Mouse (Mus musculus): Measurements from ENCODE around the gene Cenpa.
A peak's percentile ranks its signal among the peaks of the same experiment; 100 is the strongest.
"Not testable (repeated sequence)": the region's sequence is repeated elsewhere in the genome, so short reads cannot be mapped to it uniquely, and the experiment has no call there.

Gene Cenpa

DNA sequence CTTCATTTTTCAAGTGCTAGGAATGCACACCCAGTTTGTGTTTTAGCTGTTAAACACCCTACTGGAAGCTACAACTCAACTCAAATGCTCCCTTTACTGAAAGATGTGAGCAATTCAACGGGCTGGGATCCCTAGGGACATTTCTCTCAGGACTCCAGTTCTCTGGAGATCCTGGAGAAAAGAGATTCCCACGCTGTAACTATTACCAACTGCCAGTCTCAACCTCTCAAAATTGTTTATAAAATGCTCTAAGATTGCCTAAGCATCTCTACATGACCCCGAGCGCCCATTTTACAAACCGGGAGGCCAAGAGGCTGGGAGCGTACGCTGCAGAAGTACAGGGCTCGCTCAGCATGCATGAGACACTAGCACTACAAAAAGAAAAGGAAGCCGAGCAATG lies 19.2 kb upstream of the Cenpa start:
- DNase-seq (ENCODE audit: low spot score), result no peak

DNA sequence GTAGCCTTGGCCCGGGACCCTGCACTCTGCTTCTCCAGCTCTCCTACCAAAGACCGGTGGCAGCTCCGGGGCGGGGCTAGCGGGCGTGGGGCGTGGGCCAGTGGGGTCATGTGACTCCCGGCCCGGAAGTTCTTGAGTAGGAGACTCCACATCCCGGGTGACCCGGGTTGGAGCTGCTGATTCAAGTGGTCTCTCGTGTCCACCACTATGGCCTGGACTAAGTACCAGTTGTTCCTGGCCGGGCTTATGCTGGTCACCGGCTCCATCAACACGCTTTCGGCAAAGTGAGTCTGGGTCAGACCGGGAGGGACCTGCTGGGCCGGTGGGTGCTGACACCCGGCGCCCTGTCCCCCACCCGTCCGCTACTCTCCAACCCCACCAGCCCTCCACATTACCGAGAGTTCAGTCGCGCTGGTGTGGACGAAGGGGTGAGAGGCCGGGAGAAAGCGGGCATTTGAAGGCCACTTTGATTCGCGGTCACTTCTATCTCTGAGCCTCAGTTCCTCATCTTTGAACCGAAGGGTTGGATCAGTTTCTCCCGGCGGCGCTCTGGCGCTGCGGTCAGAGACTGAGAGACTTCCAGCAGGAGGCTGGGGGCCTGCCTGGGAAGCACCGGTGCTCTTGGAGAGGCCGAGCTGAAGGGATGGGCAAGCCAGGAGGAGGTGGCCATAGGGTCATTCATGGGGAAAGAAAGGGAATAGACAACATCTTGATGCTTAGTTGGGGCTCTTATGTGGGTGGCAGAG lies 18.6 kb upstream of the Cenpa start, which contains the start of gene Slc35f6:
Gene Slc35f6, plus strand, starts transcription at position 119 of the 746 bp plus-strand sequence.
- DNase-seq (ENCODE audit: low spot score), result peak; percentile 83

DNA sequence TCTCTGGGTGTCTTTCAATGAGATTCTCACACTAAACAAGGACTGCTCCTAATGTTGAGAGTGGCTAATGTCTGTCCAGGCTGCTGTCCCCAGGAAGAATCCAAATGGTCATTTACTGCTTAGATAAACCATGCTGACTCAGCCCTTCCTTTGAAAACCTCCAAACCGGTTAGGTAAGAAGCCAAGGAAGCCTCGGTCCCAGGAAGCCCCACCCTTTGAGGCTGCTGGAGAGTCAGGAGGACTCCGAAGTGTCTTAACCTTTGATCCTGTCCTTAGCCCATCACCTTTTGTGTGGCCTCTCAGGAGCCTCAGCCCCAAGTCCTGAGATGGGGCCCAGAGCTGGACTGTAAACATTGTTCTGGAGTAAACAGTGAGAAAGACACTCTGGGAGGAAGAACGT lies 17.0 kb upstream of the Cenpa start:
- DNase-seq (ENCODE audit: low spot score), result no peak

DNA sequence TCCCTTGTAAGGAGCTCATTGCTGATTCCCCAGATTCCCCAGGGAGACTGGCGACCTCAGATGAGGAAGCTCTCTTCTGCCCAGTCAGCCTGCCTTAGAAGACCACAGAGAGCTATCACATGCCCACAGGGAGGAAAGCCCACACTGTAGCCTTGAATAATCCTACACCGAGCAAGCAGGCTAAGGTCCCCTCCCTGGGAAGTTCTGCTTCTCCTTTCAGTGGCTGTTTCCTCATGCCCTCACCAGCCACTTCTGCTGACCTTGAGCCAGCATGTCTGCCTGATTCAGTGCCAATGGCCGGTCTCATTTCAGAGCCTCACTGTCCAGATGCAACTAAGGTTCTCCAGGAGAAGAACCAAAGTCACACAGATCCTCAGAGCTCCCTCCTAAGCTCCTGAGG lies 15.8 kb upstream of the Cenpa start:
- no peak for DNase-seq (ENCODE audit: low spot score)

DNA sequence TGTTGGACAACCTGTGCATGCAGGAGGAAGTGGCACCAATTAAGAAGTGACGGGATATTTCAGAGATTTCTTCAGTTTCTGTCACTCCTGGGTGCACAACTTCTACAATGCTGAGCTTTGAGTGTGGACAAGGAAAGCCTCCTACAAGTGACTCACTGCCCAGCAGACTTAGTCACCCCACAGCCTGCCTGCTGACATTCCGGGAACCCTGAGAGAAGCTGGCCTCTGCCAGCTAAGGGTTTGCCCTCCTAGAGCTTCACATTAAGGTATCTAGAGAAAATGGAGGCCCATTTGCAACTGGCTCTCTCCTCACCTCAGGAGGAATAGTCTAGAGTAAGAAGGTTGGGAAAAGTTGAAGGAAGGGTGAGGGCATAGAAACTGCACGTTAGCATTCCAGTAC lies 15.0 kb upstream of the Cenpa start:
- DNase-seq (ENCODE audit: low spot score), result no peak

DNA sequence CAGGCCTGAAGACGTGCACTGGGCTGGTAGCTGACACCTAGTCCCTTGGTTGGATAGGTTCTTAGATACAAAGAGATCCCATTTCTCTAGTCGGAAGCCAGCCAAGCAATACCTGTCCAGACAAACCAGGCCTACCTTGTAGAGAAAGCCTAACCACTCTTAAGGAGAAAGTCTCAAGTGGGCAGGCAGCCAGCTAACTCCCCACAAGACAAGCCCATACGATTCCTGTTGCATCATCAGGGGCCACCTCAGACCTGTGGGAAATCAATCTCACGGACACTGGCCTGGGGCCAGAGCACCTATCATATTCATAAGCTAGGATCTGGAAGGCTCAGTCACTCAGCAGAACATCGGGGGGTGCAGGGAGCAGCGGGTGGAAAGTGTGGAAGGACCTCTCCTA lies 13.3 kb upstream of the Cenpa start:
- DNase-seq (ENCODE audit: low spot score), result no peak

DNA sequence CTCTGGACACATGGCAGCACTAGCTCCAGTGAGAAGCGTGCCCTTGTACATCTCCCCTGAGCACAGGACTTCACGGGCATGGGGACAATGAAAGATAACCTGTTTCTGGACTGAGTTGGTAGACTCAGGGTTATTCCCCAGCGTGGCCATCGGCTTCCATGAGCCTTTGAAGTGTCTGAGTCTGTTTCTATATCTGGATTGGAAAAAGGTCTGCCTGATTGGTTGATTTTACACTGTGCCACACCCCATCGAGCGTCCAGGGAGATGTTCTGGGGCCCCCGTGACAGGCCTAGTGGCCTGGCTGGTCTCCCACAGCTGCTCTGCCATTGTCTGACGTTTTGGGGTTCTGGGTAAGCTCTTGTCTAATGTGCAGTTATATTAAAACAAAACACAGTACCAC lies 11.5 kb upstream of the Cenpa start:
- DNase-seq (ENCODE audit: low spot score), result no peak

GRCm38 (mm10) chr5:30655526-30656195 lies 10.9 kb upstream of the Cenpa start:
- DNase-seq (ENCODE audit: low spot score), result no peak

DNA sequence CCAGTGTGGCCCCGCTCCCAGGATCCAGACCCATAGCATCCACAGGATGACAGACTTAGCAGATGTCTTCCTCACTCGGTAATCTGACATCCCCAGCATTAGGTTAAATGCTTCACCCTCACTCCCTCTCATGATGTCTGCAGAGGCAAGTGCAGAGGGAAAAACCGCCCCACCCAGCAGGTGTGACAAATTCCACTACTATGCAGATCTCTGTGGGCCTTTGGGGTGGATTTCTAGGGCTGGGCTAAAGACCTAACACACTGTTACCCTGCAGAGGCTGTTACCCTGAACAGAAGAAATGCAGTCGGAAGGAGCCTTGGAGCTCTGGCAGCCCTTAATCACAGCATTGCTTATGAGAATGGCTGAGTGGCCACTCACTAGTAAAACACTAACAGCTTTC lies 7.5 kb upstream of the Cenpa start:
- DNase-seq (ENCODE audit: low spot score), result no peak

DNA sequence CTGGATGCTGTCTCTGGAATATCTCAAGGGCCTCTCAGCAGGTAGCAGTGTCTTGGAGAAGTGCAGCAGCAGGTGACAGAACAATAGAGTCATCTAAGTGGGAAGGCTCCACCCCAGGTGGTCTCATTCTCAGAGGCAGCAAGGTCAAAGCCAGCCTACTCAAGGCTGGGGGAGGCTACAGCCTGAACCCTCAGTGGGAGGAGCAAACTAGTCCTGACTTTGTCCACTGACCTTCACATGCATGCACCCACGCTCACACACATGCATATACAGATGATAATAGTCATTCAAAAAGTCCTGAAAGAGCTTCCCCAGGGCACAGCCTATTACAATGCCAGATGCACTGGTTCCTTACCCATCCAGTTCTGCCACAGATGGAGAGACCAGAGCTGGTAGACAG lies 6.3 kb upstream of the Cenpa start:
- no peak for DNase-seq (ENCODE audit: low spot score)

DNA sequence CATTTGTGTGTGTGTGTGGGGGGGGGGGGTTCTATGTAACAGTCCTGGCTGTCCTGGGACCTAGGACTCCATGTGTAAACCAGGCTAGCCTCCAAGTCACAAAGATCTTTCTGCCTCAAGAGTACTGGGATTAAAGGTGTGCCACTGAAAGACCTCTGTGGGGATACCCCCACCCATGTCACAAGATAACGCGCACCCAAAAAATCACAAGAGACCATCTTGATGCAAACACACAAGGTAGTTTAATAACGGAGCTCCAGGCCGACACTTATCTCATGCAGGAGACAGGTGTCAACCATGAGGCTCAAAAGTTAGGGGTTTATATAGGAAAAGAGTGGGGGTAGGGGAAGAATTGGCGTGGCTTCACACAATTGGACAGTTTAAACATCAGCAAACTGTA lies 5.8 kb upstream of the Cenpa start:
- DNase-seq (ENCODE audit: low spot score), result no peak

DNA sequence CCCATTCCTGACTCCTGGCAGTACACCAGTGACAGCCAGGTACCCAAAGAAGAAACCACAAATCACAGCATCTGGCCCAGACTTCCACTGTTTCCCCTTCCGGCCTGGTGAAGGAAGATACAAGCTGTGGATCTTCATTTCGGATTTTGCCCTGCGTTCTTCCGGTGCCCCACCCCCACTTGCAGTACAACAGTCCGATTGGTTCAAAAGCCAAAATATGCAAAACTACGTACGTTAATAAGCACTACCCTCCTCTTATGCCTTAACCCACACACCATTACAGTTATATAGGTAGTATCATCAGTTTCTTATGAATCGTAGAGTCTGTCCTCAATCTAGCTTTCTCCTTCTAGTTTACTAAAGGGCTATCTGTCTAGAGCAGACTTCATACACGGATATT lies 1.2 kb upstream of the Cenpa start:
- DNase-seq (ENCODE audit: low spot score), result no peak

DNA sequence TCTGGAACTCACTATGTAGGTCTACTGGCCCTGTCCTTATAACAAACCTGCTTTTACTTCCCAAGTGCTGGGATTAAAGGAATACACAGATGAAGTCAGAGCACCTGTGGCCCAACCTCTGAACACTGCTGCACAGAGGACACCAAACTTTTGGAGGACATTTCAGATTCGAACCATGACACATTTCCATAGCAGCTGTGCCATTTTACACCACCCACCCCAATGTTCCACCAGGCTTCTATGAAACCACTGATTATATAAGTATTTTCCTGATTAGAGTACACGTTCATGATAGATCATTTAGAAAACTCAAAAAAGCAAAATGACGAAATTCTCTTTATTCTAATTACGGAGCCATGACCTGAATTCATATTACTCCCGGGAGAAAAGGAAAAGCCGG lies 609 bp upstream of the Cenpa start:
- no peak for DNase-seq (ENCODE audit: low spot score)

GRCm38 (mm10) chr5:30667215-30667614 lies 638 bp downstream of the Cenpa start:
- no peak for DNase-seq (ENCODE audit: low spot score)

GRCm38 (mm10) chr5:30667686-30668085 lies 1.1 kb downstream of the Cenpa start:
- no peak for DNase-seq (ENCODE audit: low spot score)

- DNase-seq (ENCODE audit: low spot score), result no peak
These were observed 2.3 kb downstream of the Cenpa start for GRCm38 (mm10) chr5:30668637-30669495.

DNA sequence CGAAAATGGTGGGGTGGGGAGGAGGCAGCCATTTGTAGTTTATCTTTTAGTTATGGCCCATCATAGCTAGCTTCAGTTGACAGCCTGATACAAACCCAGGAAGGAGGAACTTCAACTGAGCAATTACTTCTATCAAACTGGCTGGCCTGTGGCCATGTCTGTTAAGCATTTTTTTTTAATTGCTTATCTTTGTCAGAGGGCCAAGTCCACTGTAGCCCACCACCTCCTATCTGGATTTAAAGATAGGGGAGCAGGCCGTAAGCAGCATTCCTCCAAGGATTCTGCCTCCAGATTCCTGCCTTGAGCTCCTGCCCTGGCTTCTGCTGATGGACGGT lies 2.9 kb downstream of the Cenpa start:
- no peak for DNase-seq (ENCODE audit: low spot score)

DNA sequence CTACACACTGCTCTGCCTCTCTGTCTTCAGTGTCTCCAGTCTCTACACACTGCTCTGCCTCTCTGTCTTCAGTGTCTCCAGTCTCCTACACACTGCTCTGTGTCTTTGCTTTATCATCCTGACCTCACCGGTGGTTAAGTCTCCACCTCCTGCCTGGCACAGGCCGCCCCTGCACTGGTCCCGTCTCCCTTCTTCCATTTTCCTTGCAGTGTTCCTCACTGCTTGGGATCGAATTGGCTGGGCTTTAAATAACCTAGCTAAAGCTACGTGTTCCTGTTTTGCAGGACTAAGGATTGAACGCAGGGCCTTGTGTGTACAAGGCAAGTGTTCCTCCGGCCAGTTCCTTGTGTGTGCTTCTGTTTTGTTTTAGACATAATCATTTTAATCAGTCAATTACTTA lies 3.5 kb downstream of the Cenpa start:
- DNase-seq (ENCODE audit: low spot score), result no peak

DNA sequence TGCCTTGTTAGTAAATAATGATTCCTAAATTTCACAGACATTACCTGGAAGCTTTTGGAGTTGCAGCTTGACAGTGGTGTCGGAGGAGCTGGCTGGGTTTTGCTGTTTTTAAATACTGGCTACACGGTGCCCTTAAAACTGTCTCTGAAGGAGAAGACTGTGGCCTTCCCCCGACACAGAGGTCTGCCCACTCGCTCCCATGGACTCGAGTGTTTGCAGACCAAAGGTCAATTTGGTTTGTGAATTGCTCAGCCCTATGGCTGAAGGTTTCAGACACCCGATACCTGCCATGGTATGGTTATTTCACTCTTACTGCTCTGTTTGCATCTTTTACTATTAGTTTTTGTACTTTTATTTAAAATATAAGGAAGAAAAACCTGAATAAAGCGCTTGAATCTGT lies 7.4 kb downstream of the Cenpa start:
- no peak for DNase-seq (ENCODE audit: low spot score)

DNA sequence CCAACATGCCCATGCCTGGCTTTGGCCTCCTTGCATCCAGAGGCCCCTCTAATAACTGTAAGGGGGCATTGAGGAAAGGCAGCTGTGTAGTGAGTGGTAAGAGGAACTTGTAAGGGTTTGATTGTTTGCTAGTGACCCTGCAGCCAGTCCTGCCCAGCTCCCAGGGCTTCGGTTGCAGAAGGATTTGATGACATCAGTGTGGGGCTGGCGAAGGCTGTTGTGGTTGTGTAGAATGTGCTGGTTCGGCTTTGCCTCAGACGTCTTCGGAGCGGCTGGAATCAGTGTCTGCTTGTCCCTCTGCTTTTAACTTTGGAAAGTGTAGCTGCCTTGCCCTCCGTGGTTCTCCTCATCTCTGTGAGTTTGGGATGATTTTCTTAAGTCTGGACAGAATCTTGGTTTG lies 10.2 kb downstream of the Cenpa start:
- DNase-seq (ENCODE audit: low spot score), result no peak

- not testable (repeated sequence) for DNase-seq (ENCODE audit: low spot score)
These were observed 11.5 kb downstream of the Cenpa start for GRCm38 (mm10) chr5:30678069-30678468.

GRCm38 (mm10) chr5:30678722-30679296 lies 12.2 kb downstream of the Cenpa start:
- DNase-seq (ENCODE audit: low spot score), result no peak

- no peak for DNase-seq (ENCODE audit: low spot score)
These were observed 13.0 kb downstream of the Cenpa start for GRCm38 (mm10) chr5:30679593-30679992.
